Mouse (Mus musculus) liver, embryonic 13.5 days (tissue): ENCODE measurements around the gene Slc26a1. TPM values are rescaled to one million over a fixed set of nuclear protein-coding genes. Genes with fewer than 3 reads are reported as not detected.

Experiments
- ATAC-seq: fragments of 200-750 bp; cut with Nextera tagmentation; 2 replicates; pipeline ENCODE4 v1.8.0; 2017; ENCODE audit warnings: low read depth, mild to moderate bottlenecking, moderate number of reproducible peaks, moderate library complexity
- DNase-seq: peaks from one replicate; pipeline ENCODE4 v3.0.0; 2022
- H3K27ac ChIP-seq: fragments of 300-500 bp; sonication (generic); 2 replicates; pipeline ENCODE4 v1.5.1; 2015; ENCODE audit warnings: moderate library complexity, mild to moderate bottlenecking, inconsistent platforms
- H3K27me3 ChIP-seq: fragments of 300-500 bp; sonication (generic); 2 replicates; pipeline ENCODE4 v1.6.1; 2015; ENCODE audit warnings: mild to moderate bottlenecking, inconsistent platforms
- H3K36me3 ChIP-seq: fragments of 300-500 bp; sonication (generic); 2 replicates; pipeline ENCODE4 v1.6.1; 2015; ENCODE audit warnings: mild to moderate bottlenecking, inconsistent platforms
- H3K4me1 ChIP-seq: fragments of 300-500 bp; sonication (generic); replicated peaks from 2 replicates; pipeline ENCODE4 v1.6.1; 2015; ENCODE audit warnings: inconsistent platforms
- H3K4me2 ChIP-seq: fragments of 300-500 bp; sonication (generic); 2 replicates; pipeline ENCODE4 v1.6.1; 2015; ENCODE audit warnings: inconsistent platforms, mild to moderate bottlenecking, moderate library complexity
- H3K4me3 ChIP-seq: fragments of 300-500 bp; sonication (generic); replicated peaks from 2 replicates; pipeline ENCODE4 v1.5.1; 2015; ENCODE audit warnings: mild to moderate bottlenecking, inconsistent platforms
- H3K9ac ChIP-seq: fragments of 300-500 bp; sonication (generic); 2 replicates; pipeline ENCODE4 v1.6.1; 2015; ENCODE audit warnings: mild to moderate bottlenecking, inconsistent platforms
- H3K9me3 ChIP-seq: fragments of 300-500 bp; sonication (generic); replicated peaks from 2 replicates; pipeline ENCODE4 v1.6.1; 2016; ENCODE audit warnings: inconsistent platforms
- WGBS: fragments of 180-500 bp; shearing (Covaris S2); methylation state at CpG from one replicate; pipeline ENCODE4 v1.1.7; 2015; ENCODE audit not compliant: insufficient replicate concordance; 5-methylcytosine and 5-hydroxymethylcytosine counted together
- polyA plus RNA-seq: library from polyadenylated mRNA; unstranded; fragments of >200 nt; fragmentation: Nextera tagmentation; extraction: Ambion mirVana; gene quantifications from 2 replicates; pipeline ENCODE4 v1.2.1, GENCODE M21; 2015

Slc26a1 gene
- polyA plus RNA-seq, 1 experiment from 2014 or later = 12.0 TPM

GRCm38 (mm10) chr5:108668977-108669936 lies 6.1 kb downstream of the Slc26a1 start, which contains the start of gene Dgkq:
Gene Dgkq, minus strand, starts transcription at chr5:108669672.
- ATAC-seq (peak; percentile 79), DNase-seq (peak; percentile 75)
- H3K9me3 ChIP-seq = no peaks in the 10 kb centered on the region
- H3K4me3 ChIP-seq = peak within 1 kb of the TSS; percentile 64
- peaks cover 61% of the 10 kb centered on the region for H3K4me1 ChIP-seq
- 5% methylated on average over 43 of the region's 43 CpGs for WGBS
- H3K36me3 ChIP-seq = peaks cover 31% of the 10 kb centered on the region
- H3K27me3 ChIP-seq = peaks cover 10% of the 10 kb centered on the region
- H3K4me2 ChIP-seq = peak within 1 kb of the TSS; percentile 88
- peak within 1 kb of the TSS; percentile 82 for H3K9ac ChIP-seq
- peak within 1 kb of the TSS; percentile 90 for H3K27ac ChIP-seq

DNA sequence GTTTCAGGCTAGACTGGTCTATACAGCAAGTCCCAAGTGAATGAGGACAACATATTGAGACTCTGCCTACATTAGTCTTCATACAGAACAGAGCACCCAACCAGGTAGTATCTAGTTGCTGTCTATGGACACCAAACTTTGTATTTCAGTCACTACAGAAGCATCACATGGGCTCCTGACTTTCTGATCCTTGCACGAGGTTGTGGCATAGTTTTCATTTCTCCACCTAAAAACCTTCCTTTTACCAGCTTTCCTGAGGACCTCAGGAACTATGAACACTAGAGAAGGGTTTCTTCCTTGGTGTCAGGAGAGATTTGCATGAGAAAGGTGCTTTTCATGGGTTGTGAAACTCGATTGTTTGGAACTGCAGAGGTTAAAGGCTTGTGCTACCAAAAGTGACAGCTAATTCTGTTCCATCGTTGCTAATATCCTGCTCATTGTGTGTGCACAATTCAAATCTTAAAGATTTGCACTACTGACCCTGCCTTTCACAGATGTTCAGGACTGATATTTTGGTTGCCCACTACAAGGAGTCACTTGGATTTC lies 6.9 kb downstream of the Slc26a1 start:
- no peak for DNase-seq
- H3K27ac ChIP-seq = peak overlapping the region; percentile 90
- peaks cover 10% of the 10 kb centered on the region for H3K27me3 ChIP-seq
- peak overlapping the region; percentile 64 for H3K4me3 ChIP-seq
- ATAC-seq = no peak
- peak overlapping the region; percentile 88 for H3K4me2 ChIP-seq
- peak overlapping the region; percentile 82 for H3K9ac ChIP-seq
- peaks cover 54% of the 10 kb centered on the region for H3K4me1 ChIP-seq
- 13% methylated on average over 3 of the region's 3 CpGs for whole genome bisulfite sequencing
- H3K36me3 ChIP-seq = peaks cover 24% of the 10 kb centered on the region
- no peaks in the 10 kb centered on the region for H3K9me3 ChIP-seq

DNA sequence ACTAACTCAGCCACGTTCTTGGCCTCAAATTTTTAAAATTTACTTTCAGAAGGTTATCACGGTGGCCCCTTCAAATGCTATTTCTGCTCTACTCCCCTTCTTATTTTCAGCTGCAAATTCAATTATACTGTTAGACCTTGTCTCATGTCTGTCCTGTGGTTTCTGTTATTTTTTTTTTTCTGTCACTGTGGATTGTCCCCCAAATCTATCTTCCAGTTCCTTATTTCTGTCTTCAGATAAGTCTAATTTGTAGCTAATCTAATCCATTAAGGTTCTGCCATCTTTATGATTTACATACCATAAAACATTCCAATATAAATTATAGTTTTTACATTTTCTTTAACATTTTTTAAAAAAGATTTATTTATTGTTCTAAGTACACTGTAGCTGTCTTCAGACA lies 8.0 kb downstream of the Slc26a1 start:
- Histone ChIP-seq H3K4me2 (no peak overlapping the region), H3K4me1 (peaks cover 43% of the 10 kb centered on the region), H3K9ac (no peak overlapping the region), H3K4me3 (no peak overlapping the region), H3K36me3 (peaks cover 13% of the 10 kb centered on the region), H3K27ac (no peak overlapping the region), H3K9me3 (no peaks in the 10 kb centered on the region), H3K27me3 (peaks cover 10% of the 10 kb centered on the region)
- ATAC-seq (no peak), DNase-seq (no peak)
- WGBS = 77% methylated on average over 2 of the region's 2 CpGs

DNA sequence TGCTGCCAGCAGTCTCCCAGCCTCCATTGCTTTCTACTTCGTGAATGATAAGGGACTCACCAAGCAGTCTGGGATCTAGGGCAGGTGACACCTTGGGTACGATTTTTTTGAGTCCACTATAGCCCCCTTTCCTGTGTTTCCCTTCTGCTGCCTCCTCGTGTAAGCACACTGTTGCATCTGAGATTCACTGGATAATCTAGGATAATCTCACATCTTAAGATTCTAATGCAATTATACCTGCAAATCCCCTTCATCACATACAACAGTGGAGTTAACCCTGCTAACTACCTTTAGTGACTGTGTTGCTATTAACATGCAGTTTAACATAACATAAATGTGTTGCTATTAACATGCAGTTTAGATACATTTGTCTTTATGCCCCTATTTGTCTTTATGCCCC lies 10.3 kb downstream of the Slc26a1 start:
- 32% methylated on average over 3 of the region's 3 CpGs for WGBS
- H3K9me3 ChIP-seq = no peaks in the 10 kb centered on the region
- no peaks in the 10 kb centered on the region for H3K36me3 ChIP-seq
- H3K4me2 ChIP-seq = no peak overlapping the region
- no peak overlapping the region for H3K9ac ChIP-seq
- ATAC-seq (no peak), DNase-seq (no peak)
- H3K4me3 ChIP-seq = no peak overlapping the region
- peaks cover 10% of the 10 kb centered on the region for H3K27me3 ChIP-seq
- H3K27ac ChIP-seq = no peak overlapping the region
- H3K4me1 ChIP-seq = peaks cover 32% of the 10 kb centered on the region

DNA sequence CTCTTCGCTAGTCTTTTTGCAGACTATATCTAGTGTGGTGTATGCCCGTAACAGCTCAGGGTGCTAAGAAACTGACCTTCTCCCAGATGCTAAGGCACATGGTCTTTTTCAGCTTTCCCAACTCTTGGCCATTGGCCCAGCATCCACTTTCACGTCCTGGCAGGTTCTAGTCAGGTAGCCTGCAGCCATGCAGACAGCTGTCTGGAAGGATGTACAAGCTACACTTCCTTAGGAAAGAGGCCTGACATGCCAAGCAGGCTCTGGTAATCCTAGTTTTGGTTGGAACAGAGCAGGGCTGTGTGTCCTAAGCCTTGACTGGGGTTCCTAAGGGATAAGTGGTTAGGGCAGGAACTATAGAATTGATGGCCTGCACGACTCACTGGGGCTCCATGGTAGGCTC lies 12.6 kb downstream of the Slc26a1 start:
- no peak overlapping the region for H3K27ac ChIP-seq
- DNase-seq (no peak), ATAC-seq (no peak)
- H3K4me1 ChIP-seq = peaks cover 34% of the 10 kb centered on the region
- H3K9me3 ChIP-seq = no peaks in the 10 kb centered on the region
- H3K4me3 ChIP-seq = no peak overlapping the region
- H3K4me2 ChIP-seq = no peak overlapping the region
- WGBS = 67% methylated on average over 4 of the region's 4 CpGs
- no peak overlapping the region for H3K9ac ChIP-seq
- H3K27me3 ChIP-seq = peaks cover 10% of the 10 kb centered on the region
- peaks cover 3% of the 10 kb centered on the region for H3K36me3 ChIP-seq

- peaks cover 5% of the 10 kb centered on the region for H3K27me3 ChIP-seq
- H3K4me3 ChIP-seq = peak overlapping the region; percentile 86
- 13% methylated on average over 36 of the region's 36 CpGs for WGBS
- H3K4me1 ChIP-seq = peaks cover 35% of the 10 kb centered on the region
- peak; percentile 93 for DNase-seq
- H3K9me3 ChIP-seq = no peaks in the 10 kb centered on the region
- peak overlapping the region; percentile 83 for H3K27ac ChIP-seq
- H3K4me2 ChIP-seq = peak overlapping the region; percentile 95
- peak overlapping the region; percentile 94 for H3K9ac ChIP-seq
- ATAC-seq = peak; percentile 99
- H3K36me3 ChIP-seq = peaks cover 19% of the 10 kb centered on the region
Measured at GRCm38 (mm10) chr5:108660632-108661268, 14.6 kb downstream of the Slc26a1 start.

- peak within 1 kb of the TSS; percentile 86 for H3K4me3 ChIP-seq
- H3K9me3 ChIP-seq = no peaks in the 10 kb centered on the region
- H3K27ac ChIP-seq = peak within 1 kb of the TSS; percentile 83
- peaks cover 27% of the 10 kb centered on the region for H3K36me3 ChIP-seq
- peak within 1 kb of the TSS; percentile 94 for H3K9ac ChIP-seq
- peak; percentile 63 for ATAC-seq
- H3K4me2 ChIP-seq = peak within 1 kb of the TSS; percentile 95
- WGBS = 10% methylated on average over 24 of the region's 24 CpGs
- no peak for DNase-seq
- H3K27me3 ChIP-seq = peaks cover 3% of the 10 kb centered on the region
- peaks cover 35% of the 10 kb centered on the region for H3K4me1 ChIP-seq
Measured at GRCm38 (mm10) chr5:108659698-108660631, 15.4 kb downstream of the Slc26a1 start, which contains the start of gene Idua. Gene Idua, plus strand, starts transcription at chr5:108660331.

GRCm38 (mm10) chr5:108658611-108659010 lies 16.8 kb downstream of the Slc26a1 start:
- Histone ChIP-seq H3K4me1 (peaks cover 35% of the 10 kb centered on the region), H3K27ac (no peak overlapping the region), H3K4me2 (no peak overlapping the region), H3K27me3 (no peaks in the 10 kb centered on the region), H3K9me3 (no peaks in the 10 kb centered on the region), H3K4me3 (no peak overlapping the region), H3K9ac (peak overlapping the region; percentile 94; the same call in 1 of the 2 replicates), H3K36me3 (peaks cover 40% of the 10 kb centered on the region)
- DNase-seq (no peak), ATAC-seq (no peak)
- 86% methylated on average over 1 of the region's 1 CpGs for WGBS

- H3K4me2 ChIP-seq = no peak overlapping the region
- DNase-seq = no peak
- no peak for ATAC-seq
- no peaks in the 10 kb centered on the region for H3K9me3 ChIP-seq
- H3K27ac ChIP-seq = no peak overlapping the region
- H3K27me3 ChIP-seq = no peaks in the 10 kb centered on the region
- WGBS = 69% methylated on average over 5 of the region's 5 CpGs
- no peak overlapping the region for H3K4me3 ChIP-seq
- no peak overlapping the region for H3K9ac ChIP-seq
- peaks cover 35% of the 10 kb centered on the region for H3K4me1 ChIP-seq
- peaks cover 51% of the 10 kb centered on the region for H3K36me3 ChIP-seq
Measured at GRCm38 (mm10) chr5:108657406-108657805, 18.0 kb downstream of the Slc26a1 start.

- ATAC-seq (no peak), DNase-seq (no peak)
- no peak overlapping the region for H3K4me3 ChIP-seq
- H3K4me1 ChIP-seq = peaks cover 32% of the 10 kb centered on the region
- no peaks in the 10 kb centered on the region for H3K27me3 ChIP-seq
- H3K27ac ChIP-seq = no peak overlapping the region
- H3K36me3 ChIP-seq = peaks cover 60% of the 10 kb centered on the region
- H3K9ac ChIP-seq = no peak overlapping the region
- WGBS = 88% methylated on average over 15 of the region's 15 CpGs
- H3K9me3 ChIP-seq = no peaks in the 10 kb centered on the region
- no peak overlapping the region for H3K4me2 ChIP-seq
Measured at GRCm38 (mm10) chr5:108655891-108656650, 19.3 kb downstream of the Slc26a1 start.
